Mouse (Mus musculus): Measurements from ENCODE around the gene Gm17304.

- TF ChIP-seq CTCF (IDR thresholded peaks at IDR 0.05; ENCODE audit: control insufficient read depth, insufficient read depth, low read length) = no peak
- no peak for TF ChIP-seq POLR2A (IDR thresholded peaks at IDR 0.05; ENCODE audit: borderline replicate concordance, control insufficient read depth, low read depth, low read length)
These were observed 13.3 kb downstream of the Gm17304 start for GRCm38 (mm10) chr5:106622193-106622592.
